Mouse (Mus musculus): ENCODE results near the gene Med27. TPM values are rescaled to one million over a fixed set of nuclear protein-coding genes. Genes with fewer than 3 reads are reported as not detected.

Gene Med27
- polyA plus RNA-seq, 1 experiment from 2014 or later: 57.1 TPM

GRCm38 (mm10) chr2:29535566-29536244 is 189.1 kb downstream of the Med27 start:
- ATAC-seq (ENCODE audit: low FRiP score, low TSS enrichment): no peak
- 79% methylated on average over 5 of the region's 5 CpGs for WGBS
- no peaks in the 10 kb centered on the region for H3K36me3 ChIP-seq (ENCODE audit: control insufficient read depth, insufficient read depth, low read length)
- no peaks in the 10 kb centered on the region for H3K9me3 ChIP-seq (ENCODE audit: control insufficient read depth, low read length)
- no peaks in the 10 kb centered on the region for H3K27me3 ChIP-seq (ENCODE audit: control insufficient read depth, insufficient read depth, low read length)
- no peak overlapping the region for H3K27ac ChIP-seq (ENCODE audit: low read depth, low read length)
- H3K4me1 ChIP-seq (ENCODE audit: control insufficient read depth, insufficient read depth, low read length): no peaks in the 10 kb centered on the region
- H3K9ac ChIP-seq (ENCODE audit: low read depth, low read length): no peak overlapping the region
- no peak overlapping the region for H3K4me3 ChIP-seq (ENCODE audit: low read length)
- no peak overlapping the region for H3K4me2 ChIP-seq (replicated peaks; ENCODE audit: low read depth, low read length)

- ATAC-seq (ENCODE audit: low FRiP score, low TSS enrichment): no peak
- Histone ChIP-seq H3K27me3 (ENCODE audit: control insufficient read depth, insufficient read depth, low read length) (no peaks in the 10 kb centered on the region), H3K4me1 (ENCODE audit: control insufficient read depth, insufficient read depth, low read length) (no peaks in the 10 kb centered on the region), H3K9ac (ENCODE audit: low read depth, low read length) (no peak overlapping the region), H3K27ac (ENCODE audit: low read depth, low read length) (no peak overlapping the region), H3K4me2 (replicated peaks; ENCODE audit: low read depth, low read length) (no peak overlapping the region), H3K9me3 (ENCODE audit: control insufficient read depth, low read length) (no peaks in the 10 kb centered on the region), H3K4me3 (ENCODE audit: low read length) (no peak overlapping the region), H3K36me3 (ENCODE audit: control insufficient read depth, insufficient read depth, low read length) (no peaks in the 10 kb centered on the region)
- 93% methylated on average over 9 of the region's 9 CpGs for WGBS
These were observed 189.9 kb downstream of the Med27 start for GRCm38 (mm10) chr2:29536481-29536880.

- Histone ChIP-seq H3K4me2 (replicated peaks; ENCODE audit: low read depth, low read length) (no peak overlapping the region), H3K9me3 (ENCODE audit: control insufficient read depth, low read length) (no peaks in the 10 kb centered on the region), H3K36me3 (ENCODE audit: control insufficient read depth, insufficient read depth, low read length) (no peaks in the 10 kb centered on the region), H3K9ac (ENCODE audit: low read depth, low read length) (no peak overlapping the region), H3K4me3 (ENCODE audit: low read length) (no peak overlapping the region), H3K27me3 (ENCODE audit: control insufficient read depth, insufficient read depth, low read length) (no peaks in the 10 kb centered on the region), H3K4me1 (ENCODE audit: control insufficient read depth, insufficient read depth, low read length) (no peaks in the 10 kb centered on the region), H3K27ac (ENCODE audit: low read depth, low read length) (no peak overlapping the region)
- ATAC-seq (ENCODE audit: low FRiP score, low TSS enrichment): no peak
- 75% methylated on average over 8 of the region's 8 CpGs for WGBS
These were observed 190.7 kb downstream of the Med27 start for GRCm38 (mm10) chr2:29537334-29537733.

GRCm38 (mm10) chr2:29542039-29542438 is 195.4 kb downstream of the Med27 start:
- H3K4me1 ChIP-seq (ENCODE audit: control insufficient read depth, insufficient read depth, low read length): peaks cover 6% of the 10 kb centered on the region; the same call in 1 of the 2 replicates
- no peak for ATAC-seq (ENCODE audit: low FRiP score, low TSS enrichment)
- H3K27ac ChIP-seq (ENCODE audit: low read depth, low read length): no peak overlapping the region
- H3K4me3 ChIP-seq (ENCODE audit: low read length): no peak overlapping the region
- H3K36me3 ChIP-seq (ENCODE audit: control insufficient read depth, insufficient read depth, low read length): no peaks in the 10 kb centered on the region
- 72% methylated on average over 13 of the region's 13 CpGs for WGBS
- H3K9me3 ChIP-seq (ENCODE audit: control insufficient read depth, low read length): no peaks in the 10 kb centered on the region
- no peaks in the 10 kb centered on the region for H3K27me3 ChIP-seq (ENCODE audit: control insufficient read depth, insufficient read depth, low read length)
- H3K9ac ChIP-seq (ENCODE audit: low read depth, low read length): no peak overlapping the region
- no peak overlapping the region for H3K4me2 ChIP-seq (replicated peaks; ENCODE audit: low read depth, low read length)

GRCm38 (mm10) chr2:29546571-29546970 is 200.0 kb downstream of the Med27 start:
- ATAC-seq (ENCODE audit: low FRiP score, low TSS enrichment): 0 out of 2 replicates have a peak, but pooled peaks have one; percentile 32
- no peak overlapping the region for H3K27ac ChIP-seq (ENCODE audit: low read depth, low read length)
- peak overlapping the region; percentile 27; the same call in 1 of the 2 replicates for H3K4me2 ChIP-seq (replicated peaks; ENCODE audit: low read depth, low read length)
- peak overlapping the region; percentile 18; the same call in 1 of the 2 replicates for H3K9ac ChIP-seq (ENCODE audit: low read depth, low read length)
- no peaks in the 10 kb centered on the region for H3K27me3 ChIP-seq (ENCODE audit: control insufficient read depth, insufficient read depth, low read length)
- H3K4me1 ChIP-seq (ENCODE audit: control insufficient read depth, insufficient read depth, low read length): peaks cover 6% of the 10 kb centered on the region; the same call in 1 of the 2 replicates
- H3K36me3 ChIP-seq (ENCODE audit: control insufficient read depth, insufficient read depth, low read length): no peaks in the 10 kb centered on the region
- H3K4me3 ChIP-seq (ENCODE audit: low read length): no peak overlapping the region
- 9% methylated on average over 12 of the region's 12 CpGs for WGBS
- no peaks in the 10 kb centered on the region for H3K9me3 ChIP-seq (ENCODE audit: control insufficient read depth, low read length)

- no peak for ATAC-seq (ENCODE audit: low FRiP score, low TSS enrichment)
- no peaks in the 10 kb centered on the region for H3K36me3 ChIP-seq (ENCODE audit: control insufficient read depth, insufficient read depth, low read length)
- H3K27me3 ChIP-seq (ENCODE audit: control insufficient read depth, insufficient read depth, low read length): no peaks in the 10 kb centered on the region
- peaks cover 5% of the 10 kb centered on the region; the same call in 1 of the 2 replicates for H3K4me1 ChIP-seq (ENCODE audit: control insufficient read depth, insufficient read depth, low read length)
- H3K9ac ChIP-seq (ENCODE audit: low read depth, low read length): no peak overlapping the region
- no peak overlapping the region for H3K4me3 ChIP-seq (ENCODE audit: low read length)
- no peak overlapping the region for H3K4me2 ChIP-seq (replicated peaks; ENCODE audit: low read depth, low read length)
- WGBS: 73% methylated on average over 7 of the region's 7 CpGs
- no peak overlapping the region for H3K27ac ChIP-seq (ENCODE audit: low read depth, low read length)
- H3K9me3 ChIP-seq (ENCODE audit: control insufficient read depth, low read length): no peaks in the 10 kb centered on the region
These were observed 205.4 kb downstream of the Med27 start for GRCm38 (mm10) chr2:29551816-29552585.

- Histone ChIP-seq H3K4me2 (replicated peaks; ENCODE audit: low read depth, low read length) (no peak overlapping the region), H3K9ac (ENCODE audit: low read depth, low read length) (no peak overlapping the region), H3K4me3 (ENCODE audit: low read length) (no peak overlapping the region), H3K4me1 (ENCODE audit: control insufficient read depth, insufficient read depth, low read length) (peaks cover 5% of the 10 kb centered on the region; the same call in 1 of the 2 replicates), H3K27me3 (ENCODE audit: control insufficient read depth, insufficient read depth, low read length) (no peaks in the 10 kb centered on the region), H3K27ac (ENCODE audit: low read depth, low read length) (no peak overlapping the region), H3K9me3 (ENCODE audit: control insufficient read depth, low read length) (no peaks in the 10 kb centered on the region), H3K36me3 (ENCODE audit: control insufficient read depth, insufficient read depth, low read length) (no peaks in the 10 kb centered on the region)
- ATAC-seq (ENCODE audit: low FRiP score, low TSS enrichment): no peak
- WGBS: 73% methylated on average over 4 of the region's 4 CpGs
These were observed 207.5 kb downstream of the Med27 start for GRCm38 (mm10) chr2:29553945-29554634.

GRCm38 (mm10) chr2:29558561-29558960 is 211.9 kb downstream of the Med27 start:
- Histone ChIP-seq H3K9me3 (ENCODE audit: control insufficient read depth, low read length) (no peaks in the 10 kb centered on the region), H3K27ac (ENCODE audit: low read depth, low read length) (no peak overlapping the region), H3K27me3 (ENCODE audit: control insufficient read depth, insufficient read depth, low read length) (no peaks in the 10 kb centered on the region), H3K9ac (ENCODE audit: low read depth, low read length) (no peak overlapping the region), H3K4me3 (ENCODE audit: low read length) (no peak overlapping the region), H3K4me1 (ENCODE audit: control insufficient read depth, insufficient read depth, low read length) (no peaks in the 10 kb centered on the region), H3K36me3 (ENCODE audit: control insufficient read depth, insufficient read depth, low read length) (no peaks in the 10 kb centered on the region), H3K4me2 (replicated peaks; ENCODE audit: low read depth, low read length) (no peak overlapping the region)
- ATAC-seq (ENCODE audit: low FRiP score, low TSS enrichment): no peak
- WGBS: 83% methylated on average over 6 of the region's 6 CpGs
